Mouse (Mus musculus) thymus, postnatal 36 days (tissue): ENCODE data around the gene Cep126.

Experiments used
- DNase-seq, 2 experiments: peaks; one replicate each; pipeline ENCODE4 v3.0.0; 2022; ENCODE audit warnings: mixed read lengths in 2 of 2

The Cep126 gene

GRCm38 (mm10) chr9:8134117-8134574 is at the start of gene Cep126:
TSS of gene Cep126 (minus strand) at chr9:8134294.
- peak; percentile 51 to 62 for DNase-seq

GRCm38 (mm10) chr9:8179554-8179953 is 45.5 kb upstream of the Cep126 start:
- DNase-seq = no peak

- no peak for DNase-seq
Observed at GRCm38 (mm10) chr9:8177099-8177498, 43.0 kb upstream of the Cep126 start.

DNA sequence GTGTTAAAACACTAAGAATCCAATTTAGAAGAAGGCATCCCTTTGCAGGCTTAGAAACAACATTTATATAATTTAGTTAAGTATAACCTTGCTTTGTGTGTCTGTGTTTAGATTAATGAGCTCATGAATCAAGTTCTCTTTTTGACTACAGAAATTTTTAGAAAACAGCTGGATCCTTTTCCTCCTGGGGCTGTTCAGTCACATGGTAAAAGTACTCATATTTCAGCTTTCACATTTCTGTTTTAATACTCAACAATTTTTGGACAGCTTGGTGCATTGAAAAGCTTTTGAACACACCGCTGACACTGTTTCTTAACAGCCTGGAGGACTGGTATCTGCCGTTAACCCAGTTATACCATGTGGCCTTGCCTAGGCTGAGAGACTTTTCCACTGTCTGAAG is 22.9 kb upstream of the Cep126 start:
- DNase-seq = no peak

GRCm38 (mm10) chr9:8139501-8139900 is 5.4 kb upstream of the Cep126 start:
- no peak for DNase-seq

- DNase-seq = no peak
Observed at GRCm38 (mm10) chr9:8133586-8134115, 443 bp downstream of the Cep126 start.

DNA sequence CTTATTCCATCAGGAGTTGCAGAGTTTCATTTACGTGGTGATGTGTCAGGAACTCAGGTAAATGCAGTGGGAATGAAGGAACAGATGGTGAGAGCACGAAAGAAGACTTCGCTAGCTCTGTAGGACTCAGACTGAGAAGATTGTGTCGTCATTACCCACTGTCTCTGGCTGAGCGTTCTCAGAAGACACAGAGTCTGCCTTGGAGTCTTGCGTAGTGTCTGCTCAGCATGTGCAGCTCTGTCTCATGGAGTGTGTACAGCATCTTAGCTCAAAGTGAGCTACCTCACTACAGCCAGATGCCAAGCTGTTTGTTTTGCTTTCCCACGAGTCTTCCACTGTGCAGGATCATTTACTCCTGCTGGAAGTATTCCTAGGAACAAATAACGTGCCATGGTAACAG is 10.6 kb downstream of the Cep126 start:
- no peak for DNase-seq

DNA sequence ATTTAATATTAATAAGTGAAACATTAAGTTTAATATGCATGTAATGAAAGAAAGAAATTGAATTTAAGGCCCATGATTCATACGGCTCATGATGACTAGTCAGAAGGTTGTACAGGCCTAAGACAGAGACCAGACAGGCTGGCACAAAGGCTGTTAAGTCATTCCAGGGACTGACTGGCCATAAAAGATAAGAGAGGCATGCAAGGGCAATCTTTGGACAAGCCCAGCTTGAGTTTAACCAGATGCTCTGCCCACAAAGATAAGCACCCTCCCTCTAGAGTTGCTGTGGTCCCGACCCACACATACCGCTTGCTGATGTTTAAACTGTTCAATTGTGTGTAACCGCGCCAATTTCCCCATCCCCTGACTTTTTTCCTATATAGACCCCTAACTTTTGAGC is 19.6 kb downstream of the Cep126 start:
- no peak for DNase-seq

DNA sequence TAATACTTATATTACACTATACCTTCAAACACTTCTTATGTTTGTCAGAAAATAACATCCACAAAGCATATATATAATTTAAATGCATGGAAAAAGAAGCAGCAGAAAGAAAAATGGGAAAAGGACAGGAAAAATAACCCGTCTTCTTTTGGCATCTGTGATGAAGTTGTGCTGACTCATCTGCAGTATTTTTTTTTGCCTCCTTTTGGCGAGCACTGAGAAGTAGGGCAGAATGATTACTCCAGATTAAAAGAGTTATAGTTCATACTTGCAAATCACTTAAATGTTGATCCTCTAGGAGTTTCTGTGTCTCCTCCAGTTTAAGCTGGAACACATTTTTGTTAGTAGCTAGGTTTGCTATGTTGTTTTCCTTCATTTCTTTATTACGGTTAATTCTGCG is 31.0 kb downstream of the Cep126 start:
- no peak for DNase-seq

DNA sequence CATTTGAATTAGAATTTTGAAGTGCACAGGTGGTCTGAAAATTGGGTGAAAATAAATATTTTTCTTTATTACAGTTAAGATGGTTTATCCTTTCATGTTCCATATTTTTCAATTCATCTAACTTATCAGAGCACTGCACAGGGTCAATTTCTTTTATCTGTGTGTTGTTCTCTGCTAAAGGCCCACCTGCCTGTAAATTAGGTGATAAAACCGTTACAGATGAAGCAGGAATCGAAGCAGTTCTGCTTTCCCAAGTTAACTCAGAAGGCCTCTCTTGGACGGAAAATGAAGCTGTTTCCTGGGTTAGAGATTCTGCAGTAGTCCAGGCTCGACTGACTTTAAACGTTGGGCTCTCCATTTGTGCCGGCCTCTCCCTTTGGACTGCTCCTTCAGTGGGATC is 33.1 kb downstream of the Cep126 start:
- no peak for DNase-seq

GRCm38 (mm10) chr9:8078882-8079281 is 55.2 kb downstream of the Cep126 start:
- no peak for DNase-seq

- DNase-seq = no peak
Observed at GRCm38 (mm10) chr9:8074345-8074744, 59.7 kb downstream of the Cep126 start.

DNA sequence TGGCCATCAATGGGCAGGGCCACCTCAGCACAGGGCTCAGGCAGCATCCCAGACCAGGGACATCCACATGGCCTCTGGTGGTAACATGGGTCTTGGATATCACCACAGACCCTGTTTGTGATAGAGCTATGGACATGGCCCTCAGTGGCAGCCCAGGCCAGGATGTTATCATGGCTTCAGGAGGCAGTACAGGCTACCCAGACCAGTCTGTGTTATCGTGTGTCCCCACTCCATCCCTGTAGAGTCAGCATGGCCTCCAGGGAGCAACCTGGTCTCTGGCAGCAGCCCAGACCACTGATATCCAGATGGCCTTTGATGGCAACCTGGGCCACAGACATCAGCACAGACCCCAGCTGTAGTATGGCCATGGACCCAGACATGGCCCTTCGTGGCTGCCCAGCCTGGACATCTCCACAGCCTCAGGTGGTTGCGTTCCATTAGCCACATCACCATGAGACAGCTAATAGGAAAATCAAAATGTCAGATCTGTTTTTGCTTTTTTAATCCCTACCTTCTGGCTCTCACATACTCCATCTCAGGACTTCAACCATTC is 60.8 kb downstream of the Cep126 start:
- DNase-seq = no peak

GRCm38 (mm10) chr9:8059636-8060035 is 74.5 kb downstream of the Cep126 start:
- no peak for DNase-seq

DNA sequence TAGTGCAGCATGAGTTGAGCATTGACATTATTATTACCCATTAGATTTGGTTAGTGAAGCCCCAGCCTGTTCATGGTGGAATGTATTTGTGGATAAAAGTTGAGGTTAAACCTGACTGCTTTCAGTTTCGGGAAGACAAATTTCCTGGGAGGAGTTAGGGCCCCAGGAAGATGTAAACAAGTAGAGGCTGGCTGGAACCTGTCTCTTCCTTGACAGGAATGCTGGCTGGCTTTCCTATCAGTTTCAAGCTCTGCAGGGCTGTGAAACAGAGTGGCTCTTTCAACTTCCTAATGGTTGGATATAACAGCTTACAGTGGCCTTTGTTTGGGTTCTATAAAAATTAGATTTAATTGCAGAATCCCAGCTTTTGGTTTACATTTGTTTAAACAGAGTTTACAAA is 79.3 kb downstream of the Cep126 start:
- no peak for DNase-seq

DNA sequence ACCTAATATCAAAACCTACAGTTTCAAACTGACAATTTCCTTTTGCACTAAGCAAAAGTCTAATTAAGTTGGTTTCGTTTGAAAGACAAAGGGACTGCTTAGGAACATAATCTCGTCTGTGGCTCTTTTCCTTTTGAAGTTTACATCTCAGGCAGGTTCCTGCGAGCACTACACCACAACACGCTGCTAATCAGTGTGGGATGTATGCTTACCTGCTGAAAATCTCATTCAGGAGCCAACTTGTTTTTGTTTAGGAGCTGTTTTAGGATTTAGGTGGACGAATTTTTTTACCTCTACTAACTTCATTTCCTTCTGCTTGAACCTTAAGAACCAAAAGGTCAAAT is 91.1 kb downstream of the Cep126 start:
- no peak for DNase-seq

DNA sequence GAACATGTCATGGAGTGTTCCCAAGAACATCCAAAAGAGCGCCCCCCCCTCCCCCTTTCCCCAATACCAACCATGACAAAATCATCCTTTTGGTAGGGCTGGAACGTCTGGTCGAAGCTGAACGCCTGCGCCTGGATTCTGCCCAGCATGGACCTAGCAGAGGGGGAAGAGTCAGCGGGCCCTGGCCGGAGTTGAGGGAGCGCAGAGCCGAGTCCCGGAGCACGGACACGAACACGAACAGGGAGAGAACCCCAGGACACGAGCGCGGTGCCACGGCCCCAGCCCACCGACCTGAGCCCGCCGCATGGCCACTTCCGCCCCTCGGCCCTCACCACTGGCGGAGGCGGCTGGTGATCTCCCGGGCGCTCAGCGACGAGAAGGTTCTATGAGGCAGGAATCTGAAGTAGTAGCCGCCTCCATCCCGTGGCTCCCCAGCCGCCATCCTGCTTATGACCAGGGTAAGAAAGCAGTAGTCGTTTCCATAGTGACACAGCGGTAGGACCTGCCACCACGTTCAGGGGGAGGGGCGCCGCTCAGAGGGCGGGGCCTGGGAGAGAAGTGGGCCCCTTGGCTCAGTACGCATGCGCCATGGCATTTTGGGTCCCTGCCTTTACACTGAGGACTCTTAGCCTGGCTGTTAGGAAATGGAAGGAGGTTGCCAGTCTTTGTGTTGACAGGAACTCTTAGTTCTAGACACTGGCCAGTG is 91.6 kb downstream of the Cep126 start, which contains the start of gene Cfap300:
Cfap300 (minus strand) TSS at position 486 of the 706 bp plus-strand sequence.
- DNase-seq = peak; percentile 94 to 95

- peak in 1 of 2 experiments; percentile 6 for DNase-seq
Observed at GRCm38 (mm10) chr9:8035546-8035945, 98.5 kb downstream of the Cep126 start.

DNA sequence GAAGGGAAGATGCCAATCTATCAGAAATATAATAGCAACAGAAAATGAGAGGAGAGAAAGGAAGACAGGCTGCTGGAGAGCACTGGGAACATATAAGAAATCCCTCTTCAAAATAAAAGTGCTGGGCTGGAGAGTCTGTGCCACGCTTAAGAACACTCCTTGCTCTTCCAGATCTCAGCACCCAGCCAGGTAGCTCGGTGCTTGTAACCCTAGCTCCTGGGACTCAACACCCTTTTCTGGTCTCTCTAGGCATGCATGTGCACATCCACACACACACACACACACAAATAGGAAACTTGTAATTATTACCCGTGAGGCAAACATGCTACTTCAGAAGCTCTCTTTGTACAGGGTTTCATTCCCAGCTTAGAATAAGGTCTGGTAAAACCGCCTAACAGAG is 99.0 kb downstream of the Cep126 start:
- DNase-seq = no peak

GRCm38 (mm10) chr9:8034143-8034542 is 100.0 kb downstream of the Cep126 start:
- no peak for DNase-seq

GRCm38 (mm10) chr9:8032847-8033246 is 101.2 kb downstream of the Cep126 start:
- DNase-seq = no peak
